Comparison of ENCODE assay signal across 8 mouse cellular contexts in the genomic region with DNA sequence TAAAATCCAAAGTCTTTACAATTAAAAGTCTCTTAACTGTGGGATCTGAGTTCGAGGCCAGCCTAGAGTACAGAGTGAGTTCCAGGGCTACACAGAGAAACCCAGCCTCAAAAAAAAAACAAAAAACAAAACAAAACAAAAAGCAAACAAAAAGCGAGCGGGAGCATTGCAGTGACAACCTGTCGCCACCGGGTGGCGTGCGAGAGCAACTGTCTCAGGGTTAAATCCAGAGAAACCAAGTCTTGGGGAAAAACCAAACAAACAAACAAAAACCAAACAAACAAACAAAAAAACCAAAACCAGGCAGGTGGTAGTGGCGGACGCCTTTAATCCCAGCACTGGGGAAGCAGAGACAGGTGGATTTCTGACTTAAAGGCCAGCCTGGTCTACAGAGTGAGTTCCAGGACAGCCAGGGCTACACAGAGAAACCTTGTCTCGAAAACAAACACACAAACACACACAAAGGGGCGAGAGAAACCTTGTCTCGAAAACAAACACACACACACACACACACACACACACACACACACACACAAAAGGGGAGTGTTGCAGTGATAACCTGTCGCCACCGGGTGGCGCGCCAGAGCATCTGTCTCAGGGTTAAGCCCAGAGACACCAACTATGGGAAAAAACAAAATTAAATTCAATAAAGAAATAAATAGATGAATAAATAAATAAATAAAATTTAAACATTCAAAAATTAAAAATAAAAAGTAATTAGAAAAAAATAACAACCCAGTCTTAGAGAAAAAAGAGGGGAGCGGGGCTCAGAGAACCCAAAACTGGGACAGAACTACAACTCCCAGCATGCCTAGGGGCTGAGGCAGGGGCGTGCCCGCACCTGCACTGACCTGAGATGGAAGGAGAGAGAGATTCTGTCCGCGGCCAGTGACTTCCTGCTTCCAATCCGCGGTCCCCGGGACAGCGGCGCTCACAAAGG.
DNase-seq lines count a peak whose midpoint lies in the region; ATAC-seq and TF ChIP-seq lines count a peak whose summit lies in the region.

No protein-coding gene starts in this region.

- H3K9ac ChIP-seq in intestine, embryonic 15.5 days = peak overlapping the region; percentile 54
- H3K9ac ChIP-seq in limb, embryonic 15.5 days = peak overlapping the region; percentile 31; the same call in 1 of the 2 replicates

- whole genome bisulfite sequencing in intestine, embryonic 15.5 days = 16% methylated on average over 26 of the region's 26 CpGs
- WGBS in limb, embryonic 15.5 days = 14% methylated on average over 26 of the region's 26 CpGs

- H3K36me3 ChIP-seq in intestine, embryonic 15.5 days = no peaks in the 10 kb centered on the region
- H3K36me3 ChIP-seq in limb, embryonic 15.5 days = no peaks in the 10 kb centered on the region
- no peaks in the 10 kb centered on the region for H3K36me3 ChIP-seq in myocyte (ENCODE audit: control insufficient read depth, insufficient read depth)

- H3K27me3 ChIP-seq in intestine, embryonic 15.5 days (replicated peaks) = no peaks in the 10 kb centered on the region
- no peaks in the 10 kb centered on the region for H3K27me3 ChIP-seq in limb, embryonic 15.5 days
- H3K27me3 ChIP-seq in myocyte (ENCODE audit: control insufficient read depth, insufficient read depth, insufficient read length) = no peaks in the 10 kb centered on the region

- peak overlapping the region; percentile 26 for H3ac ChIP-seq in myocyte (ENCODE audit: control insufficient read depth, insufficient read length)

- DNase-seq in left cerebral cortex, adult 11 months (ENCODE audit: low spot score) = peak; percentile 43
- no peak for DNase-seq in left cerebral cortex, adult 9 months (ENCODE audit: low spot score in 2 of 2)
- DNase-seq in cerebellum, postnatal 4 days (ENCODE audit: low spot score in 2 of 2) = peak; percentile 38 to 57
- DNase-seq in gastrocnemius, adult 8-10 months (ENCODE audit: low spot score in 2 of 2) = peak; percentile 4 to 39
- peak; percentile 45 to 84 for DNase-seq in spleen, postnatal 4 days (ENCODE audit: low spot score in 2 of 2)

- H3K4me3 ChIP-seq in intestine, embryonic 15.5 days (replicated peaks) = peak overlapping the region; percentile 69
- H3K4me3 ChIP-seq in limb, embryonic 15.5 days = peak overlapping the region; percentile 87
- peak overlapping the region; percentile 57 for H3K4me3 ChIP-seq in myocyte

- peak; percentile 92 for ATAC-seq in intestine, embryonic 15.5 days
- peak; percentile 87 for ATAC-seq in limb, embryonic 15.5 days (ENCODE audit: insufficient number of reproducible peaks, low FRiP score, low TSS enrichment, low read depth)

- H3K4me2 ChIP-seq in intestine, embryonic 15.5 days (replicated peaks) = peak overlapping the region; percentile 47
- H3K4me2 ChIP-seq in limb, embryonic 15.5 days = peak overlapping the region; percentile 43
- H3K4me2 ChIP-seq in myocyte (ENCODE audit: low read depth) = peak overlapping the region; percentile 93

- H3K79me2 ChIP-seq in myocyte (ENCODE audit: control insufficient read depth, insufficient read depth) = no peaks in the 10 kb centered on the region

- no peaks in the 10 kb centered on the region for H3K9me3 ChIP-seq in intestine, embryonic 15.5 days
- no peaks in the 10 kb centered on the region for H3K9me3 ChIP-seq in limb, embryonic 15.5 days

- TF ChIP-seq POLR2A in myocyte (IDR thresholded peaks at IDR 0.05; ENCODE audit: insufficient read length, low read depth) = no peak

- peak overlapping the region; percentile 68; the same call in 1 of the 2 replicates for H3K27ac ChIP-seq in intestine, embryonic 15.5 days
- H3K27ac ChIP-seq in limb, embryonic 15.5 days = peak overlapping the region; percentile 88

- H3K4me1 ChIP-seq in intestine, embryonic 15.5 days (replicated peaks) = no peaks in the 10 kb centered on the region
- no peaks in the 10 kb centered on the region for H3K4me1 ChIP-seq in limb, embryonic 15.5 days

TF ChIP-seq in myocyte, 11 proteins besides CTCF, POLR2A, EP300 and RAD21:
- TF ChIP-seq TCF12 (IDR thresholded peaks at IDR 0.05; ENCODE audit: insufficient read depth, poor library complexity, severe bottlenecking) = no peak
- TF ChIP-seq MYOD1 (IDR thresholded peaks at IDR 0.05; ENCODE audit: control insufficient read depth in 1 of 3, insufficient read length in 2 of 3, low read depth in 2 of 3) = peak in 1 of 3 experiments; percentile 16

Comparison
In these comparisons a context has a peak if more than half of its experiments do, and no peak if none do; other contexts are left out.
1. DNase-seq: peak in left cerebral cortex, adult 11 months (single experiment), cerebellum, postnatal 4 days (2 of 2), gastrocnemius, adult 8-10 months (2 of 2) and spleen, postnatal 4 days (2 of 2); none in left cerebral cortex, adult 9 months (0 of 2).
2. H3K4me2 ChIP-seq: peak in every context shown above with its lines; median percentile 93 in myocyte; 47 in intestine, embryonic 15.5 days; 43 in limb, embryonic 15.5 days.
3. Peak in every context shown above with its lines, with median percentiles within 50 percentile points of each other: H3K4me3 ChIP-seq.